Mouse (Mus musculus): ENCODE measurements around the gene Vegfc.
A peak's percentile ranks its signal among the peaks of the same experiment; 100 is the strongest.

Vegfc gene

GRCm38 (mm10) chr8:54216250-54216649 is 138.8 kb downstream of the Vegfc start:
- DNase-seq = no peak

GRCm38 (mm10) chr8:54228801-54229204 is 151.4 kb downstream of the Vegfc start:
- peak in 1 of 2 experiments; percentile 6 for DNase-seq

- no peak for DNase-seq
Observed at GRCm38 (mm10) chr8:54230638-54231037, 153.2 kb downstream of the Vegfc start.

GRCm38 (mm10) chr8:54233316-54233715 is 155.9 kb downstream of the Vegfc start:
- DNase-seq = no peak
